Mouse (Mus musculus) c-Kit-positive CD71-negative TER-119-negative erythroid progenitor cells, embryonic 14.5 days (primary cell): ENCODE data around the gene Il11ra1.
"Not testable (repeated sequence)": the region's sequence is repeated elsewhere in the genome, so short reads cannot be mapped to it uniquely, and the experiment has no call there.

ENCODE experiments used
- DNase-seq: peaks from one replicate; pipeline ENCODE4 v3.0.0-alpha.2; 2013; ENCODE audit warnings: low read depth

Il11ra1 gene

GRCm38 (mm10) chr4:41681176-41681575 lies 18.6 kb upstream of the Il11ra1 start:
- DNase-seq, result no peak

GRCm38 (mm10) chr4:41681947-41682346 lies 17.8 kb upstream of the Il11ra1 start:
- no peak for DNase-seq

- DNase-seq, result no peak
These were observed 17.0 kb upstream of the Il11ra1 start for GRCm38 (mm10) chr4:41682789-41683188.

- not testable (repeated sequence) for DNase-seq
These were observed 16.5 kb upstream of the Il11ra1 start for GRCm38 (mm10) chr4:41683303-41683702.

- not testable (repeated sequence) for DNase-seq
These were observed 15.5 kb upstream of the Il11ra1 start for GRCm38 (mm10) chr4:41684131-41684930.

- DNase-seq, result not testable (repeated sequence)
These were observed 14.8 kb upstream of the Il11ra1 start for GRCm38 (mm10) chr4:41684931-41685453.

GRCm38 (mm10) chr4:41685882-41686492 lies 13.8 kb upstream of the Il11ra1 start:
- not testable (repeated sequence) for DNase-seq

GRCm38 (mm10) chr4:41688562-41688961 lies 11.2 kb upstream of the Il11ra1 start:
- not testable (repeated sequence) for DNase-seq

- DNase-seq, result not testable (repeated sequence)
These were observed 9.8 kb upstream of the Il11ra1 start for GRCm38 (mm10) chr4:41690014-41690413.

GRCm38 (mm10) chr4:41693511-41693910 lies 6.3 kb upstream of the Il11ra1 start:
- not testable (repeated sequence) for DNase-seq

GRCm38 (mm10) chr4:41695800-41696199 lies 4.0 kb upstream of the Il11ra1 start:
- DNase-seq, result not testable (repeated sequence)

- not testable (repeated sequence) for DNase-seq
These were observed 3.3 kb upstream of the Il11ra1 start for GRCm38 (mm10) chr4:41696452-41696851.

- peak; percentile 50 for DNase-seq
These were observed 2.6 kb upstream of the Il11ra1 start, which contains the start of gene Cntfr for GRCm38 (mm10) chr4:41696930-41697841. Cntfr (minus strand) TSS chr4:41697089.

- DNase-seq, result not testable (repeated sequence)
These were observed 1.3 kb upstream of the Il11ra1 start for GRCm38 (mm10) chr4:41698421-41699016.

- not testable (repeated sequence) for DNase-seq
These were observed 435 bp downstream of the Il11ra1 start for GRCm38 (mm10) chr4:41700224-41700623.

GRCm38 (mm10) chr4:41702226-41702625 lies 2.4 kb downstream of the Il11ra1 start:
- DNase-seq, result not testable (repeated sequence)

- no peak for DNase-seq
These were observed 4.9 kb downstream of the Il11ra1 start for GRCm38 (mm10) chr4:41704651-41705050.

GRCm38 (mm10) chr4:41705922-41706754 lies 6.3 kb downstream of the Il11ra1 start:
- no peak for DNase-seq

GRCm38 (mm10) chr4:41707011-41707535 lies 7.3 kb downstream of the Il11ra1 start:
- peak; percentile 56 for DNase-seq

- DNase-seq, result peak; percentile 58
These were observed 8.5 kb downstream of the Il11ra1 start for GRCm38 (mm10) chr4:41708192-41708745.
